Mouse (Mus musculus): ENCODE results near the gene Otub1.

- TF ChIP-seq UBTF (IDR thresholded peaks at IDR 0.05; ENCODE audit: borderline replicate concordance, insufficient read depth, low read depth, low read length) = no peak
- TF ChIP-seq MAX (IDR thresholded peaks at IDR 0.05; ENCODE audit: low read length) = no peak
- no peak for TF ChIP-seq EP300 (IDR thresholded peaks at IDR 0.05; ENCODE audit: low read depth in 1 of 2, low read length in 2 of 2)
- TF ChIP-seq CTCF (IDR thresholded peaks at IDR 0.05 in 2 of 3, conservative IDR thresholded peaks at IDR 0.05 in 1 of 3; ENCODE audit: control insufficient read depth in 1 of 3, insufficient read depth in 1 of 3, low read depth in 2 of 3, low read length in 3 of 3, poor library complexity in 1 of 3, severe bottlenecking in 1 of 3) = no peak
- TF ChIP-seq POLR2AphosphoS2 (IDR thresholded peaks at IDR 0.05; ENCODE audit: low read length) = no peak
Measured at GRCm38 (mm10) chr19:7246021-7246420, 39.9 kb upstream of the Otub1 start.
